Mouse (Mus musculus): ENCODE results near the gene Iqcf1. TPM values are rescaled to one million over a fixed set of nuclear protein-coding genes. Genes with fewer than 3 reads are reported as not detected.

The Iqcf1 gene
- polyA plus RNA-seq, 1 experiment from 2014 or later = not detected

Other genes starting within 250 kb of the Iqcf1 start
- gene Poc1a, start 218.9 kb upstream of the Iqcf1 start, polyA plus RNA-seq (2015; fragmentation: Nextera tagmentation; extraction: Ambion mirVana) = 24.7 and 25.4 TPM in 2 replicates
- gene Dusp7, start 131.3 kb upstream of the Iqcf1 start, polyA plus RNA-seq (2015; fragmentation: Nextera tagmentation; extraction: Ambion mirVana) = 16.8 and 17.1 TPM in 2 replicates
- gene Rpl29, start 70.5 kb upstream of the Iqcf1 start, polyA plus RNA-seq (2015; fragmentation: Nextera tagmentation; extraction: Ambion mirVana) = 805 and 953 TPM in 2 replicates
- gene Acy1, start 61.6 kb upstream of the Iqcf1 start, polyA plus RNA-seq (2015; fragmentation: Nextera tagmentation; extraction: Ambion mirVana) = 37.9 and 50.7 TPM in 2 replicates
- 26.2 and 26.9 TPM in 2 replicates for gene Abhd14b, start 52.5 kb upstream of the Iqcf1 start, polyA plus RNA-seq (2015; fragmentation: Nextera tagmentation; extraction: Ambion mirVana)
- gene Abhd14a, start 52.3 kb upstream of the Iqcf1 start, polyA plus RNA-seq (2015; fragmentation: Nextera tagmentation; extraction: Ambion mirVana) = 48.6 and 48.7 TPM in 2 replicates
- 51.8 and 58.9 TPM in 2 replicates for gene Pcbp4, start 46.7 kb upstream of the Iqcf1 start, polyA plus RNA-seq (2015; fragmentation: Nextera tagmentation; extraction: Ambion mirVana)
- gene Gpr62, start 34.0 kb upstream of the Iqcf1 start, polyA plus RNA-seq (2015; fragmentation: Nextera tagmentation; extraction: Ambion mirVana) = 0.19 and 0.42 TPM in 2 replicates
- 44.3 and 46.5 TPM in 2 replicates for gene Rrp9, start 24.0 kb upstream of the Iqcf1 start, polyA plus RNA-seq (2015; fragmentation: Nextera tagmentation; extraction: Ambion mirVana)
- 2.9 and 3.7 TPM in 2 replicates for gene Parp3, start 23.0 kb upstream of the Iqcf1 start, polyA plus RNA-seq (2015; fragmentation: Nextera tagmentation; extraction: Ambion mirVana)
- gene Iqcf5, start 14.6 kb downstream of the Iqcf1 start, polyA plus RNA-seq (2015; fragmentation: Nextera tagmentation; extraction: Ambion mirVana) = not detected in 2 replicates
- not detected in 2 replicates for gene Iqcf3, start 61.7 kb downstream of the Iqcf1 start, polyA plus RNA-seq (2015; fragmentation: Nextera tagmentation; extraction: Ambion mirVana)
- not detected in 2 replicates for gene Iqcf4, start 71.0 kb downstream of the Iqcf1 start, polyA plus RNA-seq (2015; fragmentation: Nextera tagmentation; extraction: Ambion mirVana)
- not detected in 2 replicates for gene Iqcf6, start 126.6 kb downstream of the Iqcf1 start, polyA plus RNA-seq (2015; fragmentation: Nextera tagmentation; extraction: Ambion mirVana)
- not detected in 2 replicates for gene Grm2, start 156.1 kb downstream of the Iqcf1 start, polyA plus RNA-seq (2015; fragmentation: Nextera tagmentation; extraction: Ambion mirVana)
- 51.5 and 53.7 TPM in 2 replicates for gene Tex264, start 186.0 kb downstream of the Iqcf1 start, polyA plus RNA-seq (2015; fragmentation: Nextera tagmentation; extraction: Ambion mirVana)